Mouse (Mus musculus): ENCODE measurements around the gene Cox4i1. TPM values are rescaled to one million over a fixed set of nuclear protein-coding genes. Genes with fewer than 3 reads are reported as not detected.

Gene Cox4i1
- total and polyA plus RNA-seq, 3 experiments, result 519 to 970 (median 711) TPM

GRCm38 (mm10) chr8:120701758-120702465 is 33.9 kb downstream of the Cox4i1 start (continued):
- TF ChIP-seq ETS1 (conservative IDR thresholded peaks at IDR 0.05; ENCODE audit: low read depth, low read length), result peak; percentile 83
- TF ChIP-seq MXI1 (IDR thresholded peaks at IDR 0.05; ENCODE audit: low read depth, low read length), result peak; percentile 96
- TF ChIP-seq EP300 (IDR thresholded peaks at IDR 0.05; ENCODE audit: low read length), result peak; percentile 89
- no peak for TF ChIP-seq POLR2A (IDR thresholded peaks at IDR 0.05; ENCODE audit: low read depth, low read length)
- peak; percentile 1; the same call in 1 of the 2 replicates for TF ChIP-seq SMC3 (IDR thresholded peaks at IDR 0.05; ENCODE audit: low read depth, low read length)
- peak; percentile 40; the same call in 1 of the 2 replicates for TF ChIP-seq JUND (conservative IDR thresholded peaks at IDR 0.05; ENCODE audit: low read depth, low read length)
- TF ChIP-seq ZNF384 (IDR thresholded peaks at IDR 0.05; ENCODE audit: low read depth, low read length), result 0 out of 2 replicates have a peak, but pooled peaks have one; percentile 12
- TF ChIP-seq MAFK (IDR thresholded peaks at IDR 0.05; ENCODE audit: insufficient replicate concordance, low read length), result no peak

- Histone ChIP-seq H3K27ac (ENCODE audit: insufficient read depth, low read depth) (no peak overlapping the region), H3K79me2 (replicated peaks; ENCODE audit: control insufficient read depth, extremely low read depth, insufficient read depth, poor library complexity, severe bottlenecking) (no peaks in the 10 kb centered on the region), H3K4me3 (replicated peaks in 1 of 3; ENCODE audit: low read depth in 2 of 3, low read length in 2 of 3, poor library complexity in 1 of 3) (no peak overlapping the region), H3K9me3 (replicated peaks; ENCODE audit: low read length) (no peaks in the 10 kb centered on the region), H3K27me3 (replicated peaks) (peaks cover 24% of the 10 kb centered on the region), H3K9ac (ENCODE audit: insufficient read depth, low read depth) (no peak overlapping the region), H3K36me3 (replicated peaks in 1 of 2; ENCODE audit: control insufficient read depth in 1 of 2, insufficient read depth in 1 of 2, low read length in 1 of 2) (no peaks in the 10 kb centered on the region), H3K4me1 (ENCODE audit: control insufficient read depth in 1 of 2, insufficient read depth in 2 of 2) (peaks cover 12 to 67% of the 10 kb centered on the region in 2 experiments), H3K4me2 (ENCODE audit: insufficient read depth, low read depth, poor library complexity, severe bottlenecking) (no peak overlapping the region)
- DNase-seq (ENCODE audit: extremely low read depth), result no peak
- TF ChIP-seq GABPA (IDR thresholded peaks at IDR 0.05; ENCODE audit: insufficient replicate concordance, low read depth, low read length) (no peak), UBTF (IDR thresholded peaks at IDR 0.05; ENCODE audit: low read depth, low read length) (no peak), ZKSCAN1 (IDR thresholded peaks at IDR 0.05; ENCODE audit: borderline replicate concordance, low read depth, low read length) (no peak), USF1 (IDR thresholded peaks at IDR 0.05; ENCODE audit: low read depth, low read length) (no peak), SIN3A (IDR thresholded peaks at IDR 0.05; ENCODE audit: low read length) (no peak), ZC3H11A (IDR thresholded peaks at IDR 0.05; ENCODE audit: low read depth, low read length) (no peak), MEF2A (IDR thresholded peaks at IDR 0.05; ENCODE audit: borderline replicate concordance, low read depth, low read length) (no peak), RAD21 (IDR thresholded peaks at IDR 0.05; ENCODE audit: low read depth, low read length) (no peak), BHLHE40 (IDR thresholded peaks at IDR 0.05; ENCODE audit: low read depth, low read length) (no peak), JUND (conservative IDR thresholded peaks at IDR 0.05; ENCODE audit: low read depth, low read length) (no peak), ZMIZ1 (IDR thresholded peaks at IDR 0.05; ENCODE audit: low read depth, low read length) (no peak), CHD2 (IDR thresholded peaks at IDR 0.05; ENCODE audit: low read length) (no peak)
- dilution Hi-C loops (cut with MboI; ENCODE audit: extremely low pct_ligation_motif_present, extremely low pct_unique_long_range_greater_than_20kb, low sequenced_read_pairs) (no loop called here), in situ Hi-C loops (cut with MboI; ENCODE audit: low pct_ligation_motif_present, low pct_unique_long_range_greater_than_20kb, low sequenced_read_pairs) (loop anchor here (5.0 kb wide), 1 partner anchor 33 kb away; the partner anchor contains the start of gene Irf8)
Measured at GRCm38 (mm10) chr8:120704203-120704602, 36.2 kb downstream of the Cox4i1 start.
